Mouse (Mus musculus) E14TG2a.4 (cell line): ENCODE data around the gene Ube2d1.

Source experiments
- CTCF ChIP-seq: conservative IDR thresholded peaks from 2 replicates; pipeline ENCODE4 v1.5.1; 2014; ENCODE audit warnings: low read length
- NANOG ChIP-seq: IDR thresholded peaks from 2 replicates; pipeline ENCODE4 v1.6.1; 2014; ENCODE audit warnings: borderline replicate concordance, low read length, mixed read lengths

DNA sequence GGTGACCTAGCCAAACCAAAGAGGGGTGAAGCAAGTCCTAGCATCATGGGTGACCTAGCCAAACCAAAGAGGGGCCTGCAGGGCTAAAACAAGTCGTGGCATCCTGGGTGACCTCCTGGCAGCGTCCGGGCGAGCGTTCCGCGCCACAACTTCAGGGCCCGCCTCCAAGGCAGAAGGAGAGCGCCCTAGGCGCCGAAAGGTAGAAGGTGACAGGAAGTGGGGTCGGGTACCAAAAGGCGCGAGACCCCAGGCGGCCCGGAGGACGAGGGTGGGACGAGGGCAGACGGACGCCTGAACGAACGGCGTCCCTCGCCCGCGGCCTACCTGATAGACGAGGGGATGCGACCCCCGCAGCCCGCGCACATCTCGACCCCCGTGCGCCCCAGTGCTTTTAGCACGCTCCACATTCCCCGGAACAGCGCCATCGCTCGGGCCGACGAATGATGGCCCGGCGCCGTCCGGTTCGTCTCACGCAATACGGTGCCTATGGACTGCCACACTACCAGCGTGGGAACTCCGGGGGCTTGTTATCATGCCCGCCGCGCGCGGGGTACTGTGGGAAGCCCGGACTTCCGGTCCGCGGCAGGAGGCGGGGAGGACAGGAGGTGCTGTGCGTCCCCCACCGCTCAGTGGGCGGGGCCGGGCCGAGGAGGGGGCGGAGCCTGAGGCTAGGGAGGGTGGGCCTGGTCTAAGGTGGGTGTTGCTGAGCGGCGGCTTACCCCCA, 47.4 kb downstream of the Ube2d1 start:
- TF ChIP-seq CTCF, result no peak
- TF ChIP-seq NANOG, result no peak
